Mouse (Mus musculus): Measurements from ENCODE around the gene 1700029J07Rik. TPM values are rescaled to one million over a fixed set of nuclear protein-coding genes. Genes with fewer than 3 reads are reported as not detected.

Gene 1700029J07Rik
- 1.3 and 2.6 TPM in 2 replicates for polyA plus RNA-seq (2011; ENCODE audit: insufficient read length, low read depth, missing spikeins)

GRCm38 (mm10) chr8:45975126-45975836, at the start of gene 1700029J07Rik, which contains the start of gene Ufsp2:
1700029J07Rik (minus strand) TSS chr8:45975252.
Ufsp2 (plus strand) TSS chr8:45975528.
- H3K4me1 ChIP-seq (ENCODE audit: control insufficient read depth, insufficient read depth, low read length) = peaks cover 6% of the 10 kb centered on the region; the same call in 1 of the 2 replicates
- peak within 1 kb of the TSS; percentile 15 for H3K27ac ChIP-seq (ENCODE audit: insufficient read depth, low read length)
- peak within 1 kb of the TSS; percentile 77 for H3K4me3 ChIP-seq (ENCODE audit: insufficient read depth, low read length)
- TF ChIP-seq CTCF (IDR thresholded peaks at IDR 0.05; ENCODE audit: borderline replicate concordance, insufficient read depth, low read length) = no peak
- peak; percentile 79 for TF ChIP-seq POLR2A (IDR thresholded peaks at IDR 0.05; ENCODE audit: low read depth, low read length)

GRCm38 (mm10) chr8:46024392-46024791, 49.3 kb upstream of the 1700029J07Rik start:
- no peaks in the 10 kb centered on the region for H3K4me1 ChIP-seq (ENCODE audit: control insufficient read depth, insufficient read depth, low read length)
- H3K27ac ChIP-seq (ENCODE audit: insufficient read depth, low read length) = no peak overlapping the region
- TF ChIP-seq POLR2A (IDR thresholded peaks at IDR 0.05; ENCODE audit: low read depth, low read length) (no peak), CTCF (IDR thresholded peaks at IDR 0.05; ENCODE audit: borderline replicate concordance, insufficient read depth, low read length) (no peak)
- no peak overlapping the region for H3K4me3 ChIP-seq (ENCODE audit: insufficient read depth, low read length)

- no peak for TF ChIP-seq POLR2A (IDR thresholded peaks at IDR 0.05; ENCODE audit: low read depth, low read length)
- TF ChIP-seq CTCF (IDR thresholded peaks at IDR 0.05; ENCODE audit: borderline replicate concordance, insufficient read depth, low read length) = no peak
- no peaks in the 10 kb centered on the region for H3K4me1 ChIP-seq (ENCODE audit: control insufficient read depth, insufficient read depth, low read length)
- H3K27ac ChIP-seq (ENCODE audit: insufficient read depth, low read length) = no peak overlapping the region
- no peak overlapping the region for H3K4me3 ChIP-seq (ENCODE audit: insufficient read depth, low read length)
Observed at GRCm38 (mm10) chr8:46022758-46023157, 47.7 kb upstream of the 1700029J07Rik start.

GRCm38 (mm10) chr8:46022203-46022602, 47.2 kb upstream of the 1700029J07Rik start:
- TF ChIP-seq POLR2A (IDR thresholded peaks at IDR 0.05; ENCODE audit: low read depth, low read length) (no peak), CTCF (IDR thresholded peaks at IDR 0.05; ENCODE audit: borderline replicate concordance, insufficient read depth, low read length) (no peak)
- H3K4me3 ChIP-seq (ENCODE audit: insufficient read depth, low read length) = no peak overlapping the region

GRCm38 (mm10) chr8:46010746-46011680, 36.0 kb upstream of the 1700029J07Rik start:
- no peak overlapping the region for H3K4me3 ChIP-seq (ENCODE audit: insufficient read depth, low read length)
- H3K4me1 ChIP-seq (ENCODE audit: control insufficient read depth, insufficient read depth, low read length) = peaks cover 8% of the 10 kb centered on the region; the same call in 1 of the 2 replicates
- no peak for TF ChIP-seq POLR2A (IDR thresholded peaks at IDR 0.05; ENCODE audit: low read depth, low read length)
- peak; percentile 1; the same call in 1 of the 2 replicates for TF ChIP-seq CTCF (IDR thresholded peaks at IDR 0.05; ENCODE audit: borderline replicate concordance, insufficient read depth, low read length)
- peak overlapping the region; percentile 41; the same call in 1 of the 2 replicates for H3K27ac ChIP-seq (ENCODE audit: insufficient read depth, low read length)

More at GRCm38 (mm10) chr8:46022203-46022602, 47.2 kb upstream of the 1700029J07Rik start:
- Histone ChIP-seq H3K4me1 (ENCODE audit: control insufficient read depth, insufficient read depth, low read length) (no peaks in the 10 kb centered on the region), H3K27ac (ENCODE audit: insufficient read depth, low read length) (no peak overlapping the region)

GRCm38 (mm10) chr8:46010306-46010705, 35.3 kb upstream of the 1700029J07Rik start:
- H3K4me1 ChIP-seq (ENCODE audit: control insufficient read depth, insufficient read depth, low read length) = peaks cover 14% of the 10 kb centered on the region; the same call in 1 of the 2 replicates
- no peak overlapping the region for H3K4me3 ChIP-seq (ENCODE audit: insufficient read depth, low read length)
- TF ChIP-seq CTCF (IDR thresholded peaks at IDR 0.05; ENCODE audit: borderline replicate concordance, insufficient read depth, low read length) (no peak), POLR2A (IDR thresholded peaks at IDR 0.05; ENCODE audit: low read depth, low read length) (no peak)
- no peak overlapping the region for H3K27ac ChIP-seq (ENCODE audit: insufficient read depth, low read length)

- TF ChIP-seq POLR2A (IDR thresholded peaks at IDR 0.05; ENCODE audit: low read depth, low read length) (no peak), CTCF (IDR thresholded peaks at IDR 0.05; ENCODE audit: borderline replicate concordance, insufficient read depth, low read length) (no peak)
- no peak overlapping the region for H3K4me3 ChIP-seq (ENCODE audit: insufficient read depth, low read length)
- H3K27ac ChIP-seq (ENCODE audit: insufficient read depth, low read length) = peak overlapping the region; percentile 18; the same call in 1 of the 2 replicates
- H3K4me1 ChIP-seq (ENCODE audit: control insufficient read depth, insufficient read depth, low read length) = peaks cover 17% of the 10 kb centered on the region; the same call in 1 of the 2 replicates
Observed at GRCm38 (mm10) chr8:46007050-46007672, 32.1 kb upstream of the 1700029J07Rik start.

GRCm38 (mm10) chr8:46005596-46005995, 30.5 kb upstream of the 1700029J07Rik start, which contains the start of gene Ankrd37:
Ankrd37 (minus strand) TSS chr8:46005707.
- Histone ChIP-seq H3K4me3 (ENCODE audit: insufficient read depth, low read length) (no peak within 1 kb of the TSS), H3K4me1 (ENCODE audit: control insufficient read depth, insufficient read depth, low read length) (peaks cover 17% of the 10 kb centered on the region; the same call in 1 of the 2 replicates), H3K27ac (ENCODE audit: insufficient read depth, low read length) (peak within 1 kb of the TSS; percentile 65; the same call in 1 of the 2 replicates)
- TF ChIP-seq CTCF (IDR thresholded peaks at IDR 0.05; ENCODE audit: borderline replicate concordance, insufficient read depth, low read length) (no peak), POLR2A (IDR thresholded peaks at IDR 0.05; ENCODE audit: low read depth, low read length) (no peak)

Data from embryonic fibroblast, embryonic 13.5 days (primary cell).